Comparison of ENCODE assay signal across 25 mouse cellular contexts in genomic region chr13:97214583-97215268, GRCm38 (mm10). TPM values are rescaled to one million over a fixed set of nuclear protein-coding genes. Genes with fewer than 3 reads are reported as not detected.
DNase-seq lines count a peak whose midpoint lies in the region; ATAC-seq lines count a peak whose summit lies in the region.
"Had no signal": no experiment of that assay in that cellular context is flagged by ENCODE, and none has a peak within 500 bp of the region (broad histone marks: within the 10 kb centered on the region; RNA-seq: fewer than 3 reads in every experiment).

No protein-coding gene starts in this region.

- H3K9me3 ChIP-seq in midbrain, embryonic 10.5 days (replicated peaks) = no peaks in the 10 kb centered on the region
- no peaks in the 10 kb centered on the region for H3K9me3 ChIP-seq in midbrain, embryonic 15.5 days
- H3K9me3 ChIP-seq in forebrain, embryonic 10.5 days = peaks cover 5% of the 10 kb centered on the region; the same call in 1 of the 2 replicates
- H3K9me3 ChIP-seq in forebrain, embryonic 15.5 days = no peaks in the 10 kb centered on the region
- H3K9me3 ChIP-seq in midbrain, embryonic 13.5 days = no peaks in the 10 kb centered on the region
- H3K9me3 ChIP-seq in heart, embryonic 10.5 days = no peaks in the 10 kb centered on the region
- H3K9me3 ChIP-seq: embryonic facial prominence, embryonic 15.5 days; heart, embryonic 13.5 days; limb, embryonic 13.5 days; lung, embryonic 15.5 days had no signal

- peaks cover 15% of the 10 kb centered on the region for H3K4me1 ChIP-seq in midbrain, embryonic 10.5 days
- peaks cover 15% of the 10 kb centered on the region for H3K4me1 ChIP-seq in midbrain, embryonic 15.5 days
- H3K4me1 ChIP-seq in forebrain, embryonic 10.5 days = peaks cover 23% of the 10 kb centered on the region
- peaks cover 8% of the 10 kb centered on the region; the same call in 1 of the 2 replicates for H3K4me1 ChIP-seq in forebrain, embryonic 15.5 days
- peaks cover 24% of the 10 kb centered on the region for H3K4me1 ChIP-seq in midbrain, embryonic 13.5 days (replicated peaks)
- H3K4me1 ChIP-seq in heart, embryonic 10.5 days = peaks cover 6% of the 10 kb centered on the region; the same call in 1 of the 2 replicates
- H3K4me1 ChIP-seq: embryonic facial prominence, embryonic 15.5 days; heart, embryonic 13.5 days; lung, embryonic 15.5 days had no signal

- H3K9ac ChIP-seq in midbrain, embryonic 15.5 days = no peak overlapping the region
- H3K9ac ChIP-seq in forebrain, embryonic 15.5 days (replicated peaks) = no peak overlapping the region
- H3K9ac ChIP-seq in midbrain, embryonic 13.5 days (replicated peaks) = no peak overlapping the region
- H3K9ac ChIP-seq: embryonic facial prominence, embryonic 15.5 days; heart, embryonic 13.5 days; limb, embryonic 13.5 days; lung, embryonic 15.5 days had no signal

- intact Hi-C loops in gastrocnemius, postnatal 14 days (cut with DNase I; ENCODE audit: low total_unique reads) = no loop called here

- H3K36me3 ChIP-seq in midbrain, embryonic 10.5 days = no peaks in the 10 kb centered on the region
- H3K36me3 ChIP-seq in midbrain, embryonic 15.5 days (replicated peaks) = no peaks in the 10 kb centered on the region
- no peaks in the 10 kb centered on the region for H3K36me3 ChIP-seq in forebrain, embryonic 10.5 days (replicated peaks)
- H3K36me3 ChIP-seq in forebrain, embryonic 15.5 days = no peaks in the 10 kb centered on the region
- H3K36me3 ChIP-seq in midbrain, embryonic 13.5 days = no peaks in the 10 kb centered on the region
- H3K36me3 ChIP-seq in heart, embryonic 10.5 days = no peaks in the 10 kb centered on the region
- H3K36me3 ChIP-seq: embryonic facial prominence, embryonic 15.5 days; heart, embryonic 13.5 days; limb, embryonic 13.5 days; lung, embryonic 15.5 days had no signal

- H3K4me2 ChIP-seq in midbrain, embryonic 15.5 days = no peak overlapping the region
- H3K4me2 ChIP-seq in forebrain, embryonic 15.5 days (replicated peaks) = no peak overlapping the region
- no peak overlapping the region for H3K4me2 ChIP-seq in midbrain, embryonic 13.5 days (replicated peaks)
- H3K4me2 ChIP-seq: embryonic facial prominence, embryonic 15.5 days; heart, embryonic 13.5 days; liver, embryonic 11.5 days; lung, embryonic 15.5 days had no signal

- H3K4me3 ChIP-seq in midbrain, embryonic 10.5 days = no peak overlapping the region
- no peak overlapping the region for H3K4me3 ChIP-seq in midbrain, embryonic 15.5 days
- H3K4me3 ChIP-seq in forebrain, embryonic 10.5 days = no peak overlapping the region
- no peak overlapping the region for H3K4me3 ChIP-seq in forebrain, embryonic 15.5 days
- no peak overlapping the region for H3K4me3 ChIP-seq in midbrain, embryonic 13.5 days (replicated peaks)
- no peak overlapping the region for H3K4me3 ChIP-seq in heart, embryonic 10.5 days
- H3K4me3 ChIP-seq: embryonic facial prominence, embryonic 15.5 days; gastrocnemius, adult 2 months; heart, adult 2 months; heart, embryonic 13.5 days; limb, embryonic 13.5 days; lung, embryonic 15.5 days had no signal

- peak overlapping the region; percentile 74 for H3K27ac ChIP-seq in midbrain, embryonic 10.5 days (replicated peaks)
- no peak overlapping the region for H3K27ac ChIP-seq in midbrain, embryonic 15.5 days
- H3K27ac ChIP-seq in forebrain, embryonic 10.5 days = peak overlapping the region; percentile 81
- no peak overlapping the region for H3K27ac ChIP-seq in forebrain, embryonic 15.5 days (replicated peaks)
- peak overlapping the region; percentile 44; the same call in 1 of the 2 replicates for H3K27ac ChIP-seq in midbrain, embryonic 13.5 days
- no peak overlapping the region for H3K27ac ChIP-seq in heart, embryonic 10.5 days
- H3K27ac ChIP-seq: embryonic facial prominence, embryonic 15.5 days; gastrocnemius, adult 2 months; heart, adult 2 months; heart, embryonic 13.5 days; limb, embryonic 13.5 days; lung, embryonic 15.5 days had no signal

- no peaks in the 10 kb centered on the region for H3K27me3 ChIP-seq in midbrain, embryonic 10.5 days (ENCODE audit: low read depth, poor library complexity, severe bottlenecking)
- no peaks in the 10 kb centered on the region for H3K27me3 ChIP-seq in midbrain, embryonic 15.5 days (replicated peaks)
- H3K27me3 ChIP-seq in forebrain, embryonic 10.5 days (ENCODE audit: poor library complexity, severe bottlenecking) = no peaks in the 10 kb centered on the region
- no peaks in the 10 kb centered on the region for H3K27me3 ChIP-seq in forebrain, embryonic 15.5 days
- no peaks in the 10 kb centered on the region for H3K27me3 ChIP-seq in midbrain, embryonic 13.5 days
- no peaks in the 10 kb centered on the region for H3K27me3 ChIP-seq in heart, embryonic 10.5 days (ENCODE audit: insufficient read depth, poor library complexity, severe bottlenecking)
- H3K27me3 ChIP-seq: embryonic facial prominence, embryonic 15.5 days; heart, embryonic 13.5 days; lung, embryonic 15.5 days had no signal

- DNase-seq in midbrain, embryonic 10.5 days (ENCODE audit: low spot score) = no peak
- DNase-seq in forebrain, embryonic 10.5 days (ENCODE audit: extremely low spot score, low spot score) = no peak
- no peak for DNase-seq in kidney, adult 18-20 months
- no peak for DNase-seq in gastrocnemius, postnatal 14 days
- DNase-seq in heart, embryonic 10.5 days (ENCODE audit: low spot score) = no peak
- DNase-seq: adrenal gland, postnatal 14 days; cerebellum, adult 11-12 months; cerebellum, adult 9-11 months; gastrocnemius, adult 2 months; heart, adult 2 months; heart, postnatal 10 days; kidney, adult 9 months; kidney, postnatal 10 days; lung, postnatal 36 days had no signal

- ATAC-seq in midbrain, embryonic 15.5 days (replicated peaks) = no peak
- ATAC-seq in forebrain, embryonic 15.5 days (replicated peaks) = peak; percentile 60; the same call in 1 of the 2 replicates
- ATAC-seq in midbrain, embryonic 13.5 days = peak; percentile 46; the same call in 1 of the 2 replicates
- ATAC-seq: intestine, embryonic 16.5 days; Patski had no signal

- 52% methylated on average over 3 of the region's 3 CpGs for WGBS in midbrain, embryonic 10.5 days
- 54% methylated on average over 3 of the region's 3 CpGs for WGBS in midbrain, embryonic 15.5 days
- WGBS in forebrain, embryonic 10.5 days = 65% methylated on average over 3 of the region's 3 CpGs
- WGBS in forebrain, embryonic 15.5 days = 54% methylated on average over 3 of the region's 3 CpGs
- WGBS in midbrain, embryonic 13.5 days = 57% methylated on average over 3 of the region's 3 CpGs
- WGBS in heart, embryonic 10.5 days = 57% methylated on average over 3 of the region's 3 CpGs

RNA-seq across cellular contexts. Expression of gene Hexb, which starts 16.6 kb away (rescaled TPM):
- polyA plus RNA-seq in midbrain, embryonic 10.5 days (2016; fragmentation: Nextera tagmentation; extraction: Ambion mirVana) = 18.5 and 19.8 TPM in 2 replicates
- polyA plus RNA-seq in midbrain, embryonic 15.5 days (2015; fragmentation: Nextera tagmentation; extraction: Ambion mirVana) = 35.8 and 43.1 TPM in 2 replicates
- polyA plus RNA-seq in forebrain, embryonic 10.5 days (2016; fragmentation: Nextera tagmentation; extraction: Ambion mirVana) = 18.4 and 20.5 TPM in 2 replicates
- 27.5 and 34.8 TPM in 2 replicates for polyA plus RNA-seq in forebrain, embryonic 15.5 days (2015; fragmentation: Nextera tagmentation; extraction: Ambion mirVana)
- polyA plus RNA-seq in midbrain, embryonic 13.5 days (2015; fragmentation: Nextera tagmentation; extraction: Ambion mirVana) = 26.1 and 26.4 TPM in 2 replicates
- total RNA-seq in gastrocnemius, postnatal 14 days (2021) = 10 to 100 TPM; 12.8 to 13.0 TPM
- 23.3 and 24.9 TPM in 2 replicates for polyA plus RNA-seq in heart, embryonic 10.5 days (2016; fragmentation: Nextera tagmentation; extraction: Ambion mirVana)

RNA-seq across cellular contexts. Expression of gene Enc1, which starts 26.2 kb away (rescaled TPM):
- 7.5 and 11.2 TPM in 2 replicates for polyA plus RNA-seq in midbrain, embryonic 10.5 days (2016; fragmentation: Nextera tagmentation; extraction: Ambion mirVana)
- polyA plus RNA-seq in midbrain, embryonic 15.5 days (2015; fragmentation: Nextera tagmentation; extraction: Ambion mirVana) = 76.1 and 81.9 TPM in 2 replicates
- polyA plus RNA-seq in forebrain, embryonic 10.5 days (2016; fragmentation: Nextera tagmentation; extraction: Ambion mirVana) = 7.8 and 10.0 TPM in 2 replicates
- 82.4 and 103 TPM in 2 replicates for polyA plus RNA-seq in forebrain, embryonic 15.5 days (2015; fragmentation: Nextera tagmentation; extraction: Ambion mirVana)
- polyA plus RNA-seq in midbrain, embryonic 13.5 days (2015; fragmentation: Nextera tagmentation; extraction: Ambion mirVana) = 50.2 and 52.1 TPM in 2 replicates
- 1 to 10 TPM; 3.2 to 3.6 TPM for total RNA-seq in gastrocnemius, postnatal 14 days (2021)
- 3.9 and 4.2 TPM in 2 replicates for polyA plus RNA-seq in heart, embryonic 10.5 days (2016; fragmentation: Nextera tagmentation; extraction: Ambion mirVana)
- total RNA-seq: MEL had no signal

Comparison
In these comparisons a context has a peak if more than half of its experiments do, and no peak if none do; other contexts are left out.
1. H3K27ac ChIP-seq: peak in midbrain, embryonic 10.5 days (single experiment), forebrain, embryonic 10.5 days (single experiment) and midbrain, embryonic 13.5 days (single experiment); none in midbrain, embryonic 15.5 days (single experiment), forebrain, embryonic 15.5 days (single experiment) and heart, embryonic 10.5 days (single experiment).